Mouse (Mus musculus): ENCODE data around the gene Mindy2. TPM values are rescaled to one million over a fixed set of nuclear protein-coding genes. Genes with fewer than 3 reads are reported as not detected.

Mindy2 gene
- polyA plus RNA-seq, 2 experiments, result 7.8 to 13.7 TPM

- DNase-seq (ENCODE audit: low read depth in 3 of 3, low spot score in 3 of 3), result no peak
- 86% methylated on average over 8 of the region's 8 CpGs for WGBS (ENCODE audit: insufficient replicate concordance)
- TF ChIP-seq EP300 (IDR thresholded peaks at IDR 0.05; ENCODE audit: low read depth), result no peak
- TF ChIP-seq CTCF (IDR thresholded peaks at IDR 0.05; ENCODE audit: low read depth), result no peak
- H3K9ac ChIP-seq (replicated peaks), result no peak overlapping the region
- H3K4me1 ChIP-seq (replicated peaks; ENCODE audit: control insufficient read depth in 2 of 2, insufficient read depth in 2 of 2, low read length in 1 of 2), result no peaks in the 10 kb centered on the region
- H3K4me3 ChIP-seq (ENCODE audit: insufficient read depth in 1 of 2, low read depth in 2 of 2, low read length in 2 of 2), result no peak overlapping the region
- no peak overlapping the region for H3K27ac ChIP-seq
- H3K9me3 ChIP-seq (ENCODE audit: control insufficient read depth, low read length), result no peaks in the 10 kb centered on the region
- H3K27me3 ChIP-seq (ENCODE audit: control insufficient read depth, insufficient read depth, low read length), result no peaks in the 10 kb centered on the region
- H3K36me3 ChIP-seq (replicated peaks; ENCODE audit: control insufficient read depth, insufficient read depth, low read depth), result peaks cover 9% of the 10 kb centered on the region
- no peak for ATAC-seq (ENCODE audit: insufficient read depth)
- H3K4me2 ChIP-seq (ENCODE audit: low read depth), result no peak overlapping the region
These were observed 86.6 kb downstream of the Mindy2 start for GRCm38 (mm10) chr9:70570351-70570750.

- TF ChIP-seq CTCF (IDR thresholded peaks at IDR 0.05; ENCODE audit: low read depth) (no peak), EP300 (IDR thresholded peaks at IDR 0.05; ENCODE audit: low read depth) (no peak)
- H3K4me1 ChIP-seq (replicated peaks; ENCODE audit: control insufficient read depth in 2 of 2, insufficient read depth in 2 of 2, low read length in 1 of 2), result no peaks in the 10 kb centered on the region
- no peak overlapping the region for H3K4me2 ChIP-seq (ENCODE audit: low read depth)
- no peak for ATAC-seq (ENCODE audit: insufficient read depth)
- WGBS (ENCODE audit: insufficient replicate concordance), result 70% methylated on average over 5 of the region's 5 CpGs
- no peaks in the 10 kb centered on the region for H3K36me3 ChIP-seq (replicated peaks; ENCODE audit: control insufficient read depth, insufficient read depth, low read depth)
- H3K27ac ChIP-seq, result no peak overlapping the region
- H3K4me3 ChIP-seq (ENCODE audit: insufficient read depth in 1 of 2, low read depth in 2 of 2, low read length in 2 of 2), result no peak overlapping the region
- DNase-seq (ENCODE audit: low read depth in 3 of 3, low spot score in 3 of 3), result no peak
- H3K9me3 ChIP-seq (ENCODE audit: control insufficient read depth, low read length), result no peaks in the 10 kb centered on the region
- no peak overlapping the region for H3K9ac ChIP-seq (replicated peaks)
- no peaks in the 10 kb centered on the region for H3K27me3 ChIP-seq (ENCODE audit: control insufficient read depth, insufficient read depth, low read length)
These were observed 89.3 kb downstream of the Mindy2 start for GRCm38 (mm10) chr9:70567651-70568050.

GRCm38 (mm10) chr9:70562825-70563224 is 94.1 kb downstream of the Mindy2 start:
- no peaks in the 10 kb centered on the region for H3K27me3 ChIP-seq (ENCODE audit: control insufficient read depth, insufficient read depth, low read length)
- no peak for TF ChIP-seq EP300 (IDR thresholded peaks at IDR 0.05; ENCODE audit: low read depth)
- no peak for TF ChIP-seq CTCF (IDR thresholded peaks at IDR 0.05; ENCODE audit: low read depth)
- no peak overlapping the region for H3K4me2 ChIP-seq (ENCODE audit: low read depth)
- H3K9me3 ChIP-seq (ENCODE audit: control insufficient read depth, low read length), result no peaks in the 10 kb centered on the region
- DNase-seq (ENCODE audit: low read depth in 3 of 3, low spot score in 3 of 3) (no peak), ATAC-seq (ENCODE audit: insufficient read depth) (no peak)
- H3K4me3 ChIP-seq (ENCODE audit: insufficient read depth in 1 of 2, low read depth in 2 of 2, low read length in 2 of 2), result no peak overlapping the region
- H3K36me3 ChIP-seq (replicated peaks; ENCODE audit: control insufficient read depth, insufficient read depth, low read depth), result no peaks in the 10 kb centered on the region; the same call in 1 of the 2 replicates
- WGBS (ENCODE audit: insufficient replicate concordance), result 78% methylated on average over 3 of the region's 3 CpGs
- no peak overlapping the region for H3K27ac ChIP-seq
- no peaks in the 10 kb centered on the region for H3K4me1 ChIP-seq (replicated peaks; ENCODE audit: control insufficient read depth in 2 of 2, insufficient read depth in 2 of 2, low read length in 1 of 2)
- no peak overlapping the region for H3K9ac ChIP-seq (replicated peaks)

GRCm38 (mm10) chr9:70556796-70557195 is 100.2 kb downstream of the Mindy2 start:
- H3K4me2 ChIP-seq (ENCODE audit: low read depth), result no peak overlapping the region
- H3K4me1 ChIP-seq (replicated peaks; ENCODE audit: control insufficient read depth in 2 of 2, insufficient read depth in 2 of 2, low read length in 1 of 2), result no peaks in the 10 kb centered on the region
- DNase-seq (ENCODE audit: low read depth in 3 of 3, low spot score in 3 of 3) (no peak), ATAC-seq (ENCODE audit: insufficient read depth) (no peak)
- 74% methylated on average over 5 of the region's 5 CpGs for WGBS (ENCODE audit: insufficient replicate concordance)
- H3K27me3 ChIP-seq (ENCODE audit: control insufficient read depth, insufficient read depth, low read length), result no peaks in the 10 kb centered on the region
- no peak overlapping the region for H3K4me3 ChIP-seq (ENCODE audit: insufficient read depth in 1 of 2, low read depth in 2 of 2, low read length in 2 of 2)
- no peaks in the 10 kb centered on the region; the same call in none of the 2 replicates for H3K36me3 ChIP-seq (replicated peaks; ENCODE audit: control insufficient read depth, insufficient read depth, low read depth)
- no peak overlapping the region for H3K9ac ChIP-seq (replicated peaks)
- H3K27ac ChIP-seq, result no peak overlapping the region
- TF ChIP-seq EP300 (IDR thresholded peaks at IDR 0.05; ENCODE audit: low read depth) (no peak), CTCF (IDR thresholded peaks at IDR 0.05; ENCODE audit: low read depth) (no peak)
- no peaks in the 10 kb centered on the region for H3K9me3 ChIP-seq (ENCODE audit: control insufficient read depth, low read length)

- no peaks in the 10 kb centered on the region; the same call in none of the 2 replicates for H3K36me3 ChIP-seq (replicated peaks; ENCODE audit: control insufficient read depth, insufficient read depth, low read depth)
- H3K27me3 ChIP-seq (ENCODE audit: control insufficient read depth, insufficient read depth, low read length), result no peaks in the 10 kb centered on the region
- no peak overlapping the region for H3K4me2 ChIP-seq (ENCODE audit: low read depth)
- TF ChIP-seq EP300 (IDR thresholded peaks at IDR 0.05; ENCODE audit: low read depth) (no peak), CTCF (IDR thresholded peaks at IDR 0.05; ENCODE audit: low read depth) (no peak)
- no peak overlapping the region for H3K4me3 ChIP-seq (ENCODE audit: insufficient read depth in 1 of 2, low read depth in 2 of 2, low read length in 2 of 2)
- H3K27ac ChIP-seq, result no peak overlapping the region
- ATAC-seq (ENCODE audit: insufficient read depth) (no peak), DNase-seq (ENCODE audit: low read depth in 3 of 3, low spot score in 3 of 3) (no peak)
- no peaks in the 10 kb centered on the region for H3K4me1 ChIP-seq (replicated peaks; ENCODE audit: control insufficient read depth in 2 of 2, insufficient read depth in 2 of 2, low read length in 1 of 2)
- no peak overlapping the region for H3K9ac ChIP-seq (replicated peaks)
- H3K9me3 ChIP-seq (ENCODE audit: control insufficient read depth, low read length), result no peaks in the 10 kb centered on the region
These were observed 101.5 kb downstream of the Mindy2 start for GRCm38 (mm10) chr9:70555431-70555830.
